Mouse (Mus musculus): ENCODE data around the gene Eif1b. TPM values are rescaled to one million over a fixed set of nuclear protein-coding genes. Genes with fewer than 3 reads are reported as not detected.

Gene Eif1b
- polyA plus RNA-seq (2015; fragmentation: Illumina TruSeq; extraction: RNeasy Lipid Tissue Mini Kit (QIAGEN cat#74804); ENCODE audit: low read depth, low replicate concordance) = 241 TPM

DNA sequence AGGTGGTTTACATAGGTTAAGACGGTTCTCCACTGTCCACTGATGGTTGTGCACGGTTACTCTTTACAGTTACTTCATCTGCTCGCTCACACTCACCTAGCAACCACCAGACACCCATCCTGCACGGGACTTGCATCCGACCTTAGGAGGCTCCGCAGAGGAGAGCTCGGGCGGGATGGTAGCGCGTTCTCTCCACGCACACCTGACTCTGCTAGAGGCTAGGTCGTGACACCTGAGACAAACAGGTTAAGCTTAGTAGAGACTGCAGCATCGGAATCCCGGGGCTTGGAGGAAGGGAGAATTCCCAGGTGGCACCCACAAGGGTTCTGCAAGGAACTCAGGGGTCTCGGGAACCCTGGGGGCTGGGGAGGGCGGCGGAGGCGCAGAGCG lies at the start of gene Eif1b:
Gene Eif1b, plus strand, starts transcription at position 223 of the 390 bp plus-strand sequence.

DNA sequence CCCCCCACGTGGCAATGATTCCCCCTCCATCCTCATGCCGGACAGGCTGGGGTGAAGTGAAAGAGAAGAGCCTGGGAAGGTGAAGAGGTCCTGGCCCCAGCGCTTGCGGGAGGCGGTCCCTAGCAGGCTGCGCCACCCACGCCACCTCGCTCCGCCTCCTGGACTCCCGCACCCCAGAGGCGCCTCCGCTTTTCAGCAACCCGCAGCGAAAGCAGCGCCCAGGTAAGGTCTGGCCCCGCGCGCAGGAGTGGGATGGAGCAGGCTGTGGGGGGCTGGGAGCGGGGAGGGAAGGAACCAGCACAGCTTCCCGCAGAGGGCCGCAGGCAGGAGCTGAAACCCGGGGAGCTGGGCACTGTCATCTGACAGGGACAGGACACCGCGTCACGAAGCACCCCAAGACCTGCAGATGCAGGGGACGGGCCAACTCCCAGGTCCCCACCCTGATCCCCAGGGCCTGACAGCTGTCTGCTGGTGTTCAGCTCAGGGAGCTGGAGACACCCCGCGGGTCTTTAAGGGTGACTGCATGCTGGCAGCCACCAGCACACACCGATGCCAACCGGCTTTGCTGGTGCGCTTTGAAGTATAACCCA lies 47.7 kb downstream of the Eif1b start, which contains the start of gene Entpd3:
Gene Entpd3, plus strand, starts transcription at position 157 of the 590 bp plus-strand sequence.

Other genes starting within 250 kb of the Eif1b start
- 32.7 TPM for gene Myrip, start 190.7 kb upstream of the Eif1b start, polyA plus RNA-seq (2015; fragmentation: Illumina TruSeq; extraction: RNeasy Lipid Tissue Mini Kit (QIAGEN cat#74804); ENCODE audit: low read depth, low replicate concordance)
- gene Entpd3, start 47.6 kb downstream of the Eif1b start, polyA plus RNA-seq (2015; fragmentation: Illumina TruSeq; extraction: RNeasy Lipid Tissue Mini Kit (QIAGEN cat#74804); ENCODE audit: low read depth, low replicate concordance) = 8.7 TPM
- gene Rpl14, start 79.2 kb downstream of the Eif1b start, polyA plus RNA-seq (2015; fragmentation: Illumina TruSeq; extraction: RNeasy Lipid Tissue Mini Kit (QIAGEN cat#74804); ENCODE audit: low read depth, low replicate concordance) = 579 TPM

Measured in brain, adult 10 weeks (tissue).